Mouse (Mus musculus): ENCODE data around the gene Vmn1r159.
"Not testable (repeated sequence)": the region's sequence is repeated elsewhere in the genome, so short reads cannot be mapped to it uniquely, and the experiment has no call there.

The Vmn1r159 gene

GRCm38 (mm10) chr7:22843505-22843904 is at the start of gene Vmn1r159:
Gene Vmn1r159 (minus strand): TSS chr7:22843605.
- not testable (repeated sequence) for DNase-seq (ENCODE audit: low spot score in 2 of 2)

- not testable (repeated sequence) for DNase-seq (ENCODE audit: low spot score in 2 of 2)
Measured at GRCm38 (mm10) chr7:22870924-22871323, 27.5 kb upstream of the Vmn1r159 start, which contains the start of gene Vmn1r160. Gene Vmn1r160 (plus strand): TSS chr7:22871224.
